Mouse (Mus musculus): ENCODE results near the gene Fabp7. TPM values are rescaled to one million over a fixed set of nuclear protein-coding genes. Genes with fewer than 3 reads are reported as not detected.

Fabp7 gene
- polyA plus RNA-seq, 1 experiment from 2014 or later = 13.0 TPM

GRCm38 (mm10) chr10:57763044-57763443 lies 21.6 kb upstream of the Fabp7 start:
- WGBS = 7% methylated on average over 1 of the region's 1 CpGs
- H3K36me3 ChIP-seq = no peaks in the 10 kb centered on the region
- no peaks in the 10 kb centered on the region for H3K4me1 ChIP-seq (replicated peaks)
- no peaks in the 10 kb centered on the region for H3K27me3 ChIP-seq
- no peak overlapping the region for H3K4me2 ChIP-seq
- no peak overlapping the region for H3K4me3 ChIP-seq
- no peak overlapping the region for H3K9ac ChIP-seq
- no peak for ATAC-seq (replicated peaks; ENCODE audit: insufficient number of reproducible peaks, insufficient read depth, low FRiP score, low read depth)
- H3K9me3 ChIP-seq (replicated peaks) = no peaks in the 10 kb centered on the region
- H3K27ac ChIP-seq = no peak overlapping the region

GRCm38 (mm10) chr10:57783289-57784130 lies 1.2 kb upstream of the Fabp7 start:
- H3K9ac ChIP-seq = no peak overlapping the region
- H3K36me3 ChIP-seq = no peaks in the 10 kb centered on the region
- H3K9me3 ChIP-seq (replicated peaks) = no peaks in the 10 kb centered on the region
- ATAC-seq (replicated peaks; ENCODE audit: insufficient number of reproducible peaks, insufficient read depth, low FRiP score, low read depth) = no peak
- H3K27me3 ChIP-seq = no peaks in the 10 kb centered on the region
- 50% methylated on average over 13 of the region's 13 CpGs for whole genome bisulfite sequencing
- H3K4me2 ChIP-seq = no peak overlapping the region
- no peak overlapping the region for H3K27ac ChIP-seq
- no peak overlapping the region for H3K4me3 ChIP-seq
- H3K4me1 ChIP-seq (replicated peaks) = no peaks in the 10 kb centered on the region; the same call in 1 of the 2 replicates

GRCm38 (mm10) chr10:57784131-57784875 lies 378 bp upstream of the Fabp7 start:
- H3K9ac ChIP-seq = no peak overlapping the region
- H3K27me3 ChIP-seq = no peaks in the 10 kb centered on the region
- no peaks in the 10 kb centered on the region for H3K36me3 ChIP-seq
- no peaks in the 10 kb centered on the region for H3K9me3 ChIP-seq (replicated peaks)
- 25% methylated on average over 7 of the region's 7 CpGs for WGBS
- ATAC-seq (replicated peaks; ENCODE audit: insufficient number of reproducible peaks, insufficient read depth, low FRiP score, low read depth) = no peak
- no peaks in the 10 kb centered on the region; the same call in 1 of the 2 replicates for H3K4me1 ChIP-seq (replicated peaks)
- peak overlapping the region; percentile 28 for H3K4me2 ChIP-seq
- no peak overlapping the region; the same call in 1 of the 2 replicates for H3K4me3 ChIP-seq
- no peak overlapping the region for H3K27ac ChIP-seq

- Histone ChIP-seq H3K9me3 (replicated peaks) (no peaks in the 10 kb centered on the region), H3K4me2 (no peak overlapping the region), H3K36me3 (no peaks in the 10 kb centered on the region), H3K27ac (no peak overlapping the region), H3K9ac (no peak overlapping the region), H3K4me3 (no peak overlapping the region), H3K27me3 (no peaks in the 10 kb centered on the region), H3K4me1 (replicated peaks) (no peaks in the 10 kb centered on the region; the same call in 1 of the 2 replicates)
- 74% methylated on average over 2 of the region's 2 CpGs for WGBS
- no peak for ATAC-seq (replicated peaks; ENCODE audit: insufficient number of reproducible peaks, insufficient read depth, low FRiP score, low read depth)
Observed at GRCm38 (mm10) chr10:57785552-57785951, 871 bp downstream of the Fabp7 start.

- no peaks in the 10 kb centered on the region for H3K36me3 ChIP-seq
- no peak overlapping the region for H3K4me2 ChIP-seq
- H3K9ac ChIP-seq = no peak overlapping the region
- no peaks in the 10 kb centered on the region for H3K9me3 ChIP-seq (replicated peaks)
- H3K27ac ChIP-seq = no peak overlapping the region
- H3K27me3 ChIP-seq = no peaks in the 10 kb centered on the region
- peaks cover 5% of the 10 kb centered on the region for H3K4me1 ChIP-seq (replicated peaks)
- H3K4me3 ChIP-seq = no peak overlapping the region
- WGBS = 88% methylated on average over 1 of the region's 1 CpGs
- no peak for ATAC-seq (replicated peaks; ENCODE audit: insufficient number of reproducible peaks, insufficient read depth, low FRiP score, low read depth)
Observed at GRCm38 (mm10) chr10:57792957-57793356, 8.3 kb downstream of the Fabp7 start.

GRCm38 (mm10) chr10:57794018-57794417 lies 9.3 kb downstream of the Fabp7 start, which contains the start of gene Smpdl3a:
TSS of gene Smpdl3a (plus strand) at chr10:57794335.
- Histone ChIP-seq H3K4me3 (peak within 1 kb of the TSS; percentile 73), H3K9me3 (replicated peaks) (no peaks in the 10 kb centered on the region), H3K27me3 (no peaks in the 10 kb centered on the region), H3K9ac (peak within 1 kb of the TSS; percentile 72), H3K36me3 (no peaks in the 10 kb centered on the region), H3K4me2 (peak within 1 kb of the TSS; percentile 92), H3K27ac (peak within 1 kb of the TSS; percentile 76), H3K4me1 (replicated peaks) (peaks cover 5% of the 10 kb centered on the region)
- no peak for ATAC-seq (replicated peaks; ENCODE audit: insufficient number of reproducible peaks, insufficient read depth, low FRiP score, low read depth)
- 80% methylated on average over 7 of the region's 7 CpGs for WGBS

- peak overlapping the region; percentile 92 for H3K4me2 ChIP-seq
- ATAC-seq (replicated peaks; ENCODE audit: insufficient number of reproducible peaks, insufficient read depth, low FRiP score, low read depth) = peak; percentile 81
- H3K27me3 ChIP-seq = no peaks in the 10 kb centered on the region
- no peaks in the 10 kb centered on the region for H3K36me3 ChIP-seq
- peak overlapping the region; percentile 76 for H3K27ac ChIP-seq
- H3K4me3 ChIP-seq = peak overlapping the region; percentile 73
- H3K9me3 ChIP-seq (replicated peaks) = no peaks in the 10 kb centered on the region
- H3K9ac ChIP-seq = peak overlapping the region; percentile 72
- under 1% methylated on average over 44 of the region's 44 CpGs for WGBS
- peaks cover 5% of the 10 kb centered on the region for H3K4me1 ChIP-seq (replicated peaks)
Observed at GRCm38 (mm10) chr10:57794491-57795461, 10.1 kb downstream of the Fabp7 start.

- 24% methylated on average over 4 of the region's 4 CpGs for WGBS
- Histone ChIP-seq H3K4me2 (peak overlapping the region; percentile 92), H3K27me3 (no peaks in the 10 kb centered on the region), H3K27ac (peak overlapping the region; percentile 76), H3K36me3 (no peaks in the 10 kb centered on the region), H3K4me3 (peak overlapping the region; percentile 73), H3K9ac (peak overlapping the region; percentile 72), H3K4me1 (replicated peaks) (peaks cover 5% of the 10 kb centered on the region), H3K9me3 (replicated peaks) (no peaks in the 10 kb centered on the region)
- ATAC-seq (replicated peaks; ENCODE audit: insufficient number of reproducible peaks, insufficient read depth, low FRiP score, low read depth) = no peak
Observed at GRCm38 (mm10) chr10:57795542-57795941, 10.9 kb downstream of the Fabp7 start.

GRCm38 (mm10) chr10:57796057-57796456 lies 11.4 kb downstream of the Fabp7 start:
- Histone ChIP-seq H3K4me2 (peak overlapping the region; percentile 92), H3K9ac (no peak overlapping the region), H3K4me1 (replicated peaks) (peaks cover 5% of the 10 kb centered on the region), H3K27ac (no peak overlapping the region), H3K27me3 (no peaks in the 10 kb centered on the region), H3K36me3 (no peaks in the 10 kb centered on the region), H3K9me3 (replicated peaks) (no peaks in the 10 kb centered on the region), H3K4me3 (peak overlapping the region; percentile 73)
- ATAC-seq (replicated peaks; ENCODE audit: insufficient number of reproducible peaks, insufficient read depth, low FRiP score, low read depth) = no peak; the same call in 1 of the 2 replicates
- WGBS = 33% methylated on average over 4 of the region's 4 CpGs

- 75% methylated on average over 1 of the region's 1 CpGs for WGBS
- H3K4me1 ChIP-seq (replicated peaks) = peaks cover 5% of the 10 kb centered on the region
- H3K4me2 ChIP-seq = no peak overlapping the region
- H3K36me3 ChIP-seq = no peaks in the 10 kb centered on the region
- ATAC-seq (replicated peaks; ENCODE audit: insufficient number of reproducible peaks, insufficient read depth, low FRiP score, low read depth) = no peak
- no peak overlapping the region for H3K9ac ChIP-seq
- no peak overlapping the region for H3K4me3 ChIP-seq
- H3K9me3 ChIP-seq (replicated peaks) = no peaks in the 10 kb centered on the region
- H3K27ac ChIP-seq = no peak overlapping the region
- no peaks in the 10 kb centered on the region for H3K27me3 ChIP-seq
Observed at GRCm38 (mm10) chr10:57799486-57799885, 14.8 kb downstream of the Fabp7 start.
